Mouse (Mus musculus): ENCODE results near the gene Spout1. TPM values are rescaled to one million over a fixed set of nuclear protein-coding genes. Genes with fewer than 3 reads are reported as not detected.
"Not testable (repeated sequence)": the region's sequence is repeated elsewhere in the genome, so short reads cannot be mapped to it uniquely, and the experiment has no call there.

Spout1 gene
- polyA plus RNA-seq, 1 experiment from 2014 or later, result 59.9 TPM

GRCm38 (mm10) chr2:30136458-30136857, 41.8 kb downstream of the Spout1 start:
- WGBS, result 76% methylated on average over 10 of the region's 10 CpGs
- Histone ChIP-seq H3K9me3 (no peaks in the 10 kb centered on the region), H3K4me1 (replicated peaks) (peaks cover 25% of the 10 kb centered on the region), H3K4me2 (replicated peaks) (0 out of 2 replicates have a peak overlapping the region, but pooled peaks have one; percentile 11), H3K27ac (no peak overlapping the region), H3K27me3 (replicated peaks) (no peaks in the 10 kb centered on the region), H3K36me3 (peaks cover 23% of the 10 kb centered on the region), H3K9ac (no peak overlapping the region), H3K4me3 (replicated peaks) (no peak overlapping the region)
- no peak for ATAC-seq

- H3K27ac ChIP-seq, result peak overlapping the region; percentile 85
- no peaks in the 10 kb centered on the region for H3K27me3 ChIP-seq (replicated peaks)
- no peak for ATAC-seq
- no peaks in the 10 kb centered on the region for H3K9me3 ChIP-seq
- H3K9ac ChIP-seq, result peak overlapping the region; percentile 84; the same call in 1 of the 2 replicates
- H3K36me3 ChIP-seq, result peaks cover 12% of the 10 kb centered on the region
- peak overlapping the region; percentile 80 for H3K4me2 ChIP-seq (replicated peaks)
- H3K4me1 ChIP-seq (replicated peaks), result peaks cover 25% of the 10 kb centered on the region
- H3K4me3 ChIP-seq (replicated peaks), result peak overlapping the region; percentile 84
- WGBS, result 52% methylated on average over 10 of the region's 10 CpGs
Observed at GRCm38 (mm10) chr2:30134928-30135620, 43.2 kb downstream of the Spout1 start.

DNA sequence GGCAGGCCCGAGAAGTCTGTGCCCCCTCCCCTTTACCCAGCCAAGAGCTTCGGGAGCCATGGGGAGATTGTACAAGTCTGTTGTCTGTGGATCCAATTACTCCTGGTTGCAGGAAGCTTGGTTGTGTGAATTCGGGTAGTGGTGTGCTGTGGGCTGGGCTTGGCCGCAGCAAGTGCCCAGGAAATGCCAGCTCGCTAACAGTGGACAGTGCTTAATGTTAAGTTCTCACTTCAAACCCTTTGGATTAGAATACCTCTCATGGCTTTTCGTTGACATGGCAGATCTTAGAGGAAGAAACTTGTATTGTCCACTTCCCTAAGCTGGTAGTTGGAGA, 43.9 kb downstream of the Spout1 start:
- Histone ChIP-seq H3K9ac (peak overlapping the region; percentile 84), H3K4me3 (replicated peaks) (peak overlapping the region; percentile 84), H3K27me3 (replicated peaks) (no peaks in the 10 kb centered on the region), H3K4me1 (replicated peaks) (peaks cover 25% of the 10 kb centered on the region), H3K36me3 (peaks cover 12% of the 10 kb centered on the region), H3K9me3 (no peaks in the 10 kb centered on the region), H3K4me2 (replicated peaks) (peak overlapping the region; percentile 80), H3K27ac (peak overlapping the region; percentile 85)
- ATAC-seq, result peak; percentile 1; the same call in 1 of the 2 replicates
- 17% methylated on average over 6 of the region's 6 CpGs for WGBS

DNA sequence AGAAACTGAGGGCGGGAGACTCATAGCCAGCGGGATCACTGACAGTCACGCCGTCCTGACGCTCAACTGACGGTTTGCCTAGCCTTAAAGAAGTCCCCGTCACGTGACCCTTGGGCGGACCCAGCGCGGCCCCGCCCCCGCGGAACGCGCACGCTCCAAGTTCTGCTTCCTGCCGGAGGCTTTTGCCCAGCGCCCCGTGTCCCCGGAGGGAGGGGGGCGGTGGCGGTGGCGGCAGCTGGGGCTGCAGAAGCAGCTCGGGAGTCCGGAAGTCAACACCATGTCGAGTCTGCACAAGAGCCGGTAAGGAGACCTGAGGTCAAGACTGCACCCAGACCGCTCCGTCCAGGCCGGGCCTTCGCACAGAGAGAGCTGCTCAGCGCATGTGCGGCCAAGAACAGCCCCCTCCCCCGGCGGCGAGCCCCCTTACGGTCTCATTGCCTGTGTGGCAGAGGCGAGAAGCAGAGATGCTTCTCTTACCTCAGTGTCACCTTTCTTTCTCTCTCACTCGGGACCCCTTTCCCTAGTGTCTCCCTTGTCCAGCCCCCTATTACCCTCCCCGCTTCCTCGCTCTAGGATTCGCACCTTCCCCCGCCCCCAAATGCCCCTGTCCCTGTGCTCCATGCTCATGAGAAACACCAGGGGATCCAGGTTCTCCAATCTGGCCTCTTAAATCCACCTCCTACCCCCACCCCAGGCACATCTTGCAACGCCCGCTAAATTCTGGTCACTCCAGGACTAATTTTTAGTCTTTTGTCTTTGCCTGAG, 44.5 kb downstream of the Spout1 start, which contains the start of gene Tbc1d13:
Tbc1d13 (plus strand) TSS at position 134 of the 765 bp plus-strand sequence.
- under 1% methylated on average over 46 of the region's 46 CpGs for WGBS
- peak; percentile 95 for ATAC-seq
- Histone ChIP-seq H3K27me3 (replicated peaks) (no peaks in the 10 kb centered on the region), H3K9ac (peak within 1 kb of the TSS; percentile 84), H3K9me3 (no peaks in the 10 kb centered on the region), H3K4me2 (replicated peaks) (peak within 1 kb of the TSS; percentile 80), H3K36me3 (peaks cover 12% of the 10 kb centered on the region), H3K4me1 (replicated peaks) (peaks cover 25% of the 10 kb centered on the region), H3K4me3 (replicated peaks) (peak within 1 kb of the TSS; percentile 84), H3K27ac (peak within 1 kb of the TSS; percentile 85)

- H3K4me2 ChIP-seq (replicated peaks), result peak overlapping the region; percentile 80
- H3K27me3 ChIP-seq (replicated peaks), result no peaks in the 10 kb centered on the region
- H3K4me3 ChIP-seq (replicated peaks), result peak overlapping the region; percentile 84
- H3K27ac ChIP-seq, result peak overlapping the region; percentile 85
- ATAC-seq, result peak; percentile 72
- 11% methylated on average over 16 of the region's 16 CpGs for WGBS
- no peaks in the 10 kb centered on the region for H3K9me3 ChIP-seq
- H3K36me3 ChIP-seq, result peaks cover 9% of the 10 kb centered on the region
- H3K9ac ChIP-seq, result peak overlapping the region; percentile 84
- H3K4me1 ChIP-seq (replicated peaks), result peaks cover 25% of the 10 kb centered on the region
Observed at GRCm38 (mm10) chr2:30132801-30133612, 45.3 kb downstream of the Spout1 start.

DNA sequence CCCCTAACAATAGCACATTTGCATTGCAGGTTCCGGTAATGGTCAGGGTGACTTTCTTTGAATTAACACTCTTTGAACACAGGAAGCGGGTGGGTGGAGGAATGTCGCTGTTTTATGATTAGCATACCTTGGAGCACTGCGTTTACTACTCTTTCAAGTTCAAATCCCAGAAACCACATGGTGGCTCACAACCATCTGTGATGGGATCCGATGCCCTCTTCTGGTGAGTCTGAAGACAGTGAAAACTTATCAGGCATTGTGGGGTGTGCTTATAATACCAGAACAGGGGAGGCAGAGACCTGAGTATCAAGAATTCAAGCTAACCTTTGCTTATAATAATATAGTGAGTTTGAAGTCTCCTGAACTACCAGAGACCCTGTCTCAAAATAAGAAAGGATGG, 47.0 kb downstream of the Spout1 start:
- not testable (repeated sequence) for H3K4me3 ChIP-seq (replicated peaks); H3K27me3 ChIP-seq (replicated peaks); H3K9ac ChIP-seq; H3K9me3 ChIP-seq; H3K36me3 ChIP-seq; ATAC-seq; H3K27ac ChIP-seq; H3K4me2 ChIP-seq (replicated peaks)
- whole genome bisulfite sequencing, result 69% methylated on average over 5 of the region's 5 CpGs
- H3K4me1 ChIP-seq (replicated peaks), result peaks cover 25% of the 10 kb centered on the region

- Histone ChIP-seq H3K9me3 (no peaks in the 10 kb centered on the region), H3K27ac (no peak overlapping the region)
- no peak for ATAC-seq
Observed at GRCm38 (mm10) chr2:30130156-30130555, 48.1 kb downstream of the Spout1 start.

GRCm38 (mm10) chr2:30128789-30129188, 49.5 kb downstream of the Spout1 start:
- H3K9me3 ChIP-seq, result no peaks in the 10 kb centered on the region
- 29% methylated on average over 2 of the region's 2 CpGs for WGBS
- no peak overlapping the region for H3K9ac ChIP-seq
- ATAC-seq, result no peak
- no peaks in the 10 kb centered on the region for H3K36me3 ChIP-seq
- no peak overlapping the region for H3K4me3 ChIP-seq (replicated peaks)
- no peak overlapping the region for H3K27ac ChIP-seq
- H3K4me2 ChIP-seq (replicated peaks), result no peak overlapping the region
- H3K27me3 ChIP-seq (replicated peaks), result no peaks in the 10 kb centered on the region
- H3K4me1 ChIP-seq (replicated peaks), result peaks cover 12% of the 10 kb centered on the region

More at GRCm38 (mm10) chr2:30130156-30130555, 48.1 kb downstream of the Spout1 start:
- H3K4me3 ChIP-seq (replicated peaks), result no peak overlapping the region
- H3K9ac ChIP-seq, result no peak overlapping the region
- H3K4me1 ChIP-seq (replicated peaks), result peaks cover 16% of the 10 kb centered on the region
- WGBS, result 79% methylated on average over 4 of the region's 4 CpGs
- no peak overlapping the region for H3K4me2 ChIP-seq (replicated peaks)
- no peaks in the 10 kb centered on the region for H3K36me3 ChIP-seq
- H3K27me3 ChIP-seq (replicated peaks), result no peaks in the 10 kb centered on the region

GRCm38 (mm10) chr2:30124472-30125274, 53.6 kb downstream of the Spout1 start, which contains the start of gene Zer1:
Gene Zer1 (minus strand): TSS chr2:30124585.
- Histone ChIP-seq H3K27ac (peak within 1 kb of the TSS; percentile 88), H3K9me3 (no peaks in the 10 kb centered on the region), H3K9ac (peak within 1 kb of the TSS; percentile 89), H3K4me2 (replicated peaks) (peak within 1 kb of the TSS; percentile 90), H3K27me3 (replicated peaks) (no peaks in the 10 kb centered on the region), H3K4me1 (replicated peaks) (peaks cover 13% of the 10 kb centered on the region), H3K36me3 (no peaks in the 10 kb centered on the region), H3K4me3 (replicated peaks) (peak within 1 kb of the TSS; percentile 81)
- WGBS, result 10% methylated on average over 31 of the region's 31 CpGs
- ATAC-seq, result peak; percentile 99

GRCm38 (mm10) chr2:30123729-30124471, 54.4 kb downstream of the Spout1 start:
- Histone ChIP-seq H3K4me3 (replicated peaks) (peak overlapping the region; percentile 81), H3K9me3 (no peaks in the 10 kb centered on the region), H3K27me3 (replicated peaks) (no peaks in the 10 kb centered on the region), H3K4me2 (replicated peaks) (peak overlapping the region; percentile 90), H3K27ac (peak overlapping the region; percentile 88), H3K36me3 (no peaks in the 10 kb centered on the region), H3K9ac (peak overlapping the region; percentile 89), H3K4me1 (replicated peaks) (peaks cover 13% of the 10 kb centered on the region)
- ATAC-seq, result peak; percentile 80
- WGBS, result under 1% methylated on average over 44 of the region's 44 CpGs
